ENCODE assay signal across 8 mouse cellular contexts in genomic region chr7:140856785-140857549, GRCm38 (mm10). TPM values are rescaled to one million over a fixed set of nuclear protein-coding genes. Genes with fewer than 3 reads are reported as not detected.
DNase-seq lines count a peak whose midpoint lies in the region; ATAC-seq lines count a peak whose summit lies in the region.

TSS of gene Ric8a (plus strand) at chr7:140856957.

- H3K9me3 ChIP-seq in intestine, embryonic 14.5 days (ENCODE audit: control insufficient read depth, low read length): no peaks in the 10 kb centered on the region

- ATAC-seq in intestine, embryonic 14.5 days (replicated peaks; ENCODE audit: low FRiP score, low TSS enrichment, low read depth): peak; percentile 87
- peak; percentile 59 for ATAC-seq in megakaryocyte progenitor cell, adult 5-6 weeks (replicated peaks; ENCODE audit: poor library complexity)

- peak within 1 kb of the TSS; percentile 89 for H3K9ac ChIP-seq in intestine, embryonic 14.5 days (ENCODE audit: low read length)

- peak; percentile 92 for DNase-seq in adrenal gland, adult 8-10 months
- peak; percentile 58 for DNase-seq in embryo, embryonic 11.5 days (ENCODE audit: low read depth, low spot score)
- DNase-seq in gastrocnemius, postnatal 36 days: peak; percentile 87 to 88
- DNase-seq in intestine, embryonic 14.5 days (ENCODE audit: low spot score): peak; percentile 91
- peak; percentile 77 to 93 for DNase-seq in left cerebral cortex, postnatal 10 days (ENCODE audit: extremely low spot score in 1 of 2, low spot score in 2 of 2)
- peak; percentile 82 for DNase-seq in right cerebral cortex, postnatal 14 days
- peak; percentile 87 for DNase-seq in urinary bladder, postnatal 25 days (ENCODE audit: low spot score)

- peak within 1 kb of the TSS; percentile 75 for H3K4me3 ChIP-seq in intestine, embryonic 14.5 days (ENCODE audit: low read depth, low read length)

- under 1% methylated on average over 50 of the region's 50 CpGs for whole genome bisulfite sequencing in intestine, embryonic 14.5 days

- no peaks in the 10 kb centered on the region for H3K27me3 ChIP-seq in intestine, embryonic 14.5 days (replicated peaks; ENCODE audit: control insufficient read depth, insufficient read depth, low read length)

- peak within 1 kb of the TSS; percentile 90 for H3K27ac ChIP-seq in intestine, embryonic 14.5 days (ENCODE audit: low read depth)

- H3K36me3 ChIP-seq in intestine, embryonic 14.5 days (ENCODE audit: control insufficient read depth, insufficient read depth, low read length): peaks cover 60% of the 10 kb centered on the region

- peak within 1 kb of the TSS; percentile 99 for H3K4me2 ChIP-seq in intestine, embryonic 14.5 days (ENCODE audit: low read length)

- intact Hi-C loops in gastrocnemius, postnatal 36 days (cut with DNase I): loop anchor here (2.0 kb wide), 1 partner anchor 24 kb away; the partner anchor contains the start of gene Psmd13
- intact Hi-C loops in left cerebral cortex, postnatal 10 days (cut with DNase I): no loop called here

- peaks cover 20% of the 10 kb centered on the region for H3K4me1 ChIP-seq in intestine, embryonic 14.5 days (replicated peaks; ENCODE audit: control insufficient read depth, insufficient read depth, low read length)

RNA-seq across cellular contexts. Expression of gene Ric8a, which starts in this region (rescaled TPM):
- 10 to 100 TPM; 59.8 to 87.7 (median 75.9) TPM for total RNA-seq in adrenal gland, adult 8-10 months (2022)
- total RNA-seq in gastrocnemius, postnatal 36 days (2021): 10 to 100 TPM; 12.6 to 14.9 TPM
- 64.9 and 82.6 TPM in 2 replicates for polyA plus RNA-seq in intestine, embryonic 14.5 days (2014; fragmentation: Nextera tagmentation; extraction: Ambion mirVana)
- total RNA-seq in left cerebral cortex, postnatal 10 days (2021): 10 to 100 TPM; 92.0 to 93.3 TPM
- total RNA-seq in megakaryocyte progenitor cell, adult 5-6 weeks (2015): 26.0 and 38.2 TPM in 2 replicates
- total RNA-seq in megakaryocyte progenitor cell, adult 5-6 weeks (2017): 24.4 and 27.3 TPM in 2 replicates

Comparison
In these comparisons a context has a peak if more than half of its experiments do, and no peak if none do; other contexts are left out.
1. Peak in every context shown above with its lines: DNase-seq, ATAC-seq, H3K4me3 ChIP-seq and H3K27ac ChIP-seq.